Mouse (Mus musculus): ENCODE measurements at regions not wholly inside any gene's neighbourhood (a gene's known extent, or its start where the extent isn't known, plus 50 kb on each side); places are given as distances from the start of the nearest gene placed in this dataset.

DNA sequence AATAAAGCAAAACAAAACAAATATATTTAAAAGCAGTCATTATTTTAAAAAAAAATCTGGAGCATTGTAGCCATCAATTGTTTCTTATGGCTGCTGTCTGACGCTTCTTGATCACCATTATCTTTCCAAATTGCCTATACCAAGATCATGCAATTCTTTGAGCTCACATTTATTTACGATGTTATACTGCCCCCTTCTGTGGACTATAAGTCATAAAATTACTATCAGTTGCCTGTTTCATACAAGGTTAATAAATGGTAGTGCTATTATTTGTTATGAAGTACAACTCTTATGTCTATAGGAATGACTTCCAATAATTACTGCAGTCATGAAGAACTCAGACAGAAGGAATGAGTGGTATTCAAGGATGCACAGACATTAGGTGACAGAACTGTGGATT is 57.3 kb upstream of the Eda2r start:
- DNase-seq (ENCODE audit: low spot score) = no peak

DNA sequence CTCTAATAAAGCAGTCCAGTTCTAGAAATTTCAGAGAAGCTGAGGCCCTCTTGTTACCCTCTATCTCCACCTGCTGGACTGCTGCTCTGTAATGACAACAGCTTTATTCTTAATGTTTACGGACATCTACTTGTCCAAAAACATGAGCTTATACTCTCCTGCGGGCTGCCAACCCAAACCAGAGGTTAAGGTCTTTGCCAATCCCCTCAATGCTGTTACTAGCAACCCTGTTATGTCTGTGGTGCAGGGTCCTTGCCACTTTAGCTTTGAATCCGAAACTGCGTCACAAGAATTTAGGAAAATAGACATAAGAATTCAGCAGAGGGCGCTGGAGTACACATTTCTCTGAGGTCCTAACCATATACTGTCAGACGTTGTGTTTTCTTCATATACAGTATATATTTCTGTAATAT is 54.4 kb upstream of the Eda2r start:
- DNase-seq (ENCODE audit: low spot score) = peak; percentile 23

Measured in urinary bladder, adult 2 months (tissue).